Mouse (Mus musculus) layer of hippocampus, adult 18-20 months (tissue): ENCODE measurements around the gene Gpr183. TPM values are rescaled to one million over a fixed set of nuclear protein-coding genes. Genes with fewer than 3 reads are reported as not detected.
A peak's percentile ranks its signal among the peaks of the same experiment; 100 is the strongest.

Experiments
- DNase-seq, 2 experiments: peaks; one replicate each; pipeline ENCODE4 v3.0.0; 2022; ENCODE audit warnings: low spot score in 2 of 2
- total RNA-seq, 2 experiments: library from RNA; stranded (reverse); gene quantifications; 2 replicates each; pipeline ENCODE4 v1.2.3; 2021

The Gpr183 gene
- total RNA-seq, 2 experiments from 2014 or later = 0.58 to 0.92 TPM

- DNase-seq = no peak
These were observed 30.9 kb downstream of the Gpr183 start for GRCm38 (mm10) chr14:121933906-121934596.

- no peak for DNase-seq
These were observed 32.8 kb downstream of the Gpr183 start for GRCm38 (mm10) chr14:121932180-121932579.

GRCm38 (mm10) chr14:121931594-121931993 lies 33.4 kb downstream of the Gpr183 start:
- no peak for DNase-seq

- no peak for DNase-seq
These were observed 34.1 kb downstream of the Gpr183 start for GRCm38 (mm10) chr14:121930731-121931383.

GRCm38 (mm10) chr14:121929243-121929951 lies 35.6 kb downstream of the Gpr183 start:
- DNase-seq = no peak

- peak; percentile 28 to 82 for DNase-seq
These were observed 36.4 kb downstream of the Gpr183 start for GRCm38 (mm10) chr14:121928375-121929137.

GRCm38 (mm10) chr14:121927451-121927850 lies 37.5 kb downstream of the Gpr183 start:
- no peak for DNase-seq

GRCm38 (mm10) chr14:121926901-121927300 lies 38.1 kb downstream of the Gpr183 start:
- no peak for DNase-seq

GRCm38 (mm10) chr14:121924876-121925275 lies 40.1 kb downstream of the Gpr183 start:
- DNase-seq = no peak

- no peak for DNase-seq
These were observed 42.3 kb downstream of the Gpr183 start for GRCm38 (mm10) chr14:121922731-121923130.

- no peak for DNase-seq
These were observed 43.0 kb downstream of the Gpr183 start for GRCm38 (mm10) chr14:121922016-121922415.

- DNase-seq = no peak
These were observed 44.4 kb downstream of the Gpr183 start for GRCm38 (mm10) chr14:121920511-121921124.

GRCm38 (mm10) chr14:121919752-121920151 lies 45.2 kb downstream of the Gpr183 start:
- peak in 1 of 2 experiments; percentile 31 for DNase-seq

- no peak for DNase-seq
These were observed 46.7 kb downstream of the Gpr183 start for GRCm38 (mm10) chr14:121918266-121918665.

GRCm38 (mm10) chr14:121916311-121917094 lies 48.5 kb downstream of the Gpr183 start:
- no peak for DNase-seq

- DNase-seq = no peak
These were observed 49.4 kb downstream of the Gpr183 start, which contains the start of gene Gpr18 for GRCm38 (mm10) chr14:121915621-121916020. Gene Gpr18 (minus strand): TSS chr14:121915781.

- DNase-seq = no peak
These were observed 49.9 kb downstream of the Gpr183 start for GRCm38 (mm10) chr14:121915143-121915542.

GRCm38 (mm10) chr14:121912501-121912900 lies 52.5 kb downstream of the Gpr183 start:
- DNase-seq = no peak

- no peak for DNase-seq
These were observed 55.1 kb downstream of the Gpr183 start for GRCm38 (mm10) chr14:121909868-121910267.
